Mouse (Mus musculus): ENCODE data around the gene Ints13. TPM values are rescaled to one million over a fixed set of nuclear protein-coding genes. Genes with fewer than 3 reads are reported as not detected.

Ints13 gene
- total and polyA plus RNA-seq, 2 experiments from 2014 or later, result 23.8 to 40.7 TPM

- no peaks in the 10 kb centered on the region for H3K4me1 ChIP-seq (ENCODE audit: insufficient read depth)
- no peak overlapping the region for H3K27ac ChIP-seq (ENCODE audit: low read depth, low read length)
- H3K9me3 ChIP-seq (ENCODE audit: low read length), result no peaks in the 10 kb centered on the region
- H3K4me2 ChIP-seq (ENCODE audit: low read depth), result no peak overlapping the region
- no peaks in the 10 kb centered on the region for H3K36me3 ChIP-seq (ENCODE audit: insufficient read depth)
- no peak for DNase-seq
- H3K4me3 ChIP-seq (ENCODE audit: low read depth, low read length), result no peak overlapping the region
- no peak for ATAC-seq
- 57% methylated on average over 5 of the region's 5 CpGs for WGBS
- no peak overlapping the region for H3K9ac ChIP-seq
- H3K27me3 ChIP-seq (ENCODE audit: insufficient read depth, low read length), result no peaks in the 10 kb centered on the region
- TF ChIP-seq CTCF (IDR thresholded peaks at IDR 0.05; ENCODE audit: low read depth), result no peak
Observed at GRCm38 (mm10) chr6:146513899-146514298, 63.7 kb downstream of the Ints13 start.

- H3K9me3 ChIP-seq (ENCODE audit: low read length), result no peaks in the 10 kb centered on the region
- TF ChIP-seq CTCF (IDR thresholded peaks at IDR 0.05; ENCODE audit: low read depth), result no peak
Observed at GRCm38 (mm10) chr6:146513384-146513783, 64.3 kb downstream of the Ints13 start.

GRCm38 (mm10) chr6:146511511-146511910 is 66.1 kb downstream of the Ints13 start:
- no peak overlapping the region for H3K4me2 ChIP-seq (ENCODE audit: low read depth)
- no peak overlapping the region for H3K4me3 ChIP-seq (ENCODE audit: low read depth, low read length)
- WGBS, result 85% methylated on average over 8 of the region's 8 CpGs
- no peak overlapping the region for H3K27ac ChIP-seq (ENCODE audit: low read depth, low read length)
- no peaks in the 10 kb centered on the region for H3K9me3 ChIP-seq (ENCODE audit: low read length)
- ATAC-seq (no peak), DNase-seq (no peak)
- H3K4me1 ChIP-seq (ENCODE audit: insufficient read depth), result no peaks in the 10 kb centered on the region
- no peaks in the 10 kb centered on the region for H3K36me3 ChIP-seq (ENCODE audit: insufficient read depth)
- no peaks in the 10 kb centered on the region for H3K27me3 ChIP-seq (ENCODE audit: insufficient read depth, low read length)
- no peak overlapping the region for H3K9ac ChIP-seq
- no peak for TF ChIP-seq CTCF (IDR thresholded peaks at IDR 0.05; ENCODE audit: low read depth)

More at GRCm38 (mm10) chr6:146513384-146513783, 64.3 kb downstream of the Ints13 start:
- Histone ChIP-seq H3K4me2 (ENCODE audit: low read depth) (no peak overlapping the region), H3K27me3 (ENCODE audit: insufficient read depth, low read length) (no peaks in the 10 kb centered on the region), H3K9ac (no peak overlapping the region), H3K4me1 (ENCODE audit: insufficient read depth) (no peaks in the 10 kb centered on the region), H3K4me3 (ENCODE audit: low read depth, low read length) (no peak overlapping the region), H3K36me3 (ENCODE audit: insufficient read depth) (no peaks in the 10 kb centered on the region), H3K27ac (ENCODE audit: low read depth, low read length) (no peak overlapping the region)
- ATAC-seq, result no peak
- 87% methylated on average over 8 of the region's 8 CpGs for whole genome bisulfite sequencing
- DNase-seq, result no peak

- no peak overlapping the region for H3K9ac ChIP-seq
- H3K27ac ChIP-seq (ENCODE audit: low read depth, low read length), result no peak overlapping the region
- DNase-seq (no peak), ATAC-seq (no peak)
- WGBS, result 81% methylated on average over 2 of the region's 2 CpGs
- no peaks in the 10 kb centered on the region for H3K4me1 ChIP-seq (ENCODE audit: insufficient read depth)
- H3K4me2 ChIP-seq (ENCODE audit: low read depth), result no peak overlapping the region
- no peaks in the 10 kb centered on the region for H3K27me3 ChIP-seq (ENCODE audit: insufficient read depth, low read length)
- no peak overlapping the region for H3K4me3 ChIP-seq (ENCODE audit: low read depth, low read length)
- no peaks in the 10 kb centered on the region for H3K36me3 ChIP-seq (ENCODE audit: insufficient read depth)
- no peaks in the 10 kb centered on the region for H3K9me3 ChIP-seq (ENCODE audit: low read length)
- TF ChIP-seq CTCF (IDR thresholded peaks at IDR 0.05; ENCODE audit: low read depth), result no peak
Observed at GRCm38 (mm10) chr6:146509891-146510290, 67.7 kb downstream of the Ints13 start.

GRCm38 (mm10) chr6:146504459-146504858 is 73.2 kb downstream of the Ints13 start:
- 0 out of 2 replicates have a peak, but pooled peaks cover 6% of the 10 kb centered on the region for H3K4me1 ChIP-seq (ENCODE audit: insufficient read depth)
- H3K9me3 ChIP-seq (ENCODE audit: low read length), result no peaks in the 10 kb centered on the region
- DNase-seq, result no peak
- H3K4me2 ChIP-seq (ENCODE audit: low read depth), result no peak overlapping the region
- WGBS, result 86% methylated on average over 2 of the region's 2 CpGs
- H3K27me3 ChIP-seq (ENCODE audit: insufficient read depth, low read length), result peaks cover 8% of the 10 kb centered on the region; the same call in 1 of the 2 replicates
- TF ChIP-seq CTCF (IDR thresholded peaks at IDR 0.05; ENCODE audit: low read depth), result no peak
- no peak overlapping the region for H3K4me3 ChIP-seq (ENCODE audit: low read depth, low read length)
- H3K9ac ChIP-seq, result no peak overlapping the region
- H3K27ac ChIP-seq (ENCODE audit: low read depth, low read length), result no peak overlapping the region
- ATAC-seq, result no peak
- no peaks in the 10 kb centered on the region for H3K36me3 ChIP-seq (ENCODE audit: insufficient read depth)

- H3K4me3 ChIP-seq (ENCODE audit: low read depth, low read length), result peak overlapping the region; percentile 51
- peaks cover 8% of the 10 kb centered on the region; the same call in 1 of the 2 replicates for H3K27me3 ChIP-seq (ENCODE audit: insufficient read depth, low read length)
- no peak for DNase-seq
- H3K4me2 ChIP-seq (ENCODE audit: low read depth), result peak overlapping the region; percentile 99
- no peak for TF ChIP-seq CTCF (IDR thresholded peaks at IDR 0.05; ENCODE audit: low read depth)
- 60% methylated on average over 3 of the region's 3 CpGs for WGBS
- H3K9me3 ChIP-seq (ENCODE audit: low read length), result no peaks in the 10 kb centered on the region
- no peak overlapping the region for H3K9ac ChIP-seq
- no peaks in the 10 kb centered on the region for H3K36me3 ChIP-seq (ENCODE audit: insufficient read depth)
- H3K4me1 ChIP-seq (ENCODE audit: insufficient read depth), result 0 out of 2 replicates have a peak, but pooled peaks cover 6% of the 10 kb centered on the region
- no peak for ATAC-seq
- no peak overlapping the region for H3K27ac ChIP-seq (ENCODE audit: low read depth, low read length)
Observed at GRCm38 (mm10) chr6:146502856-146503255, 74.8 kb downstream of the Ints13 start.

GRCm38 (mm10) chr6:146501866-146502804 is 75.5 kb downstream of the Ints13 start, which contains the start of gene Itpr2:
Itpr2 (minus strand) TSS chr6:146502223.
- Histone ChIP-seq H3K27ac (ENCODE audit: low read depth, low read length) (peak within 1 kb of the TSS; percentile 62), H3K4me2 (ENCODE audit: low read depth) (peak within 1 kb of the TSS; percentile 99), H3K4me3 (ENCODE audit: low read depth, low read length) (peak within 1 kb of the TSS; percentile 51), H3K27me3 (ENCODE audit: insufficient read depth, low read length) (peaks cover 8% of the 10 kb centered on the region; the same call in 1 of the 2 replicates), H3K4me1 (ENCODE audit: insufficient read depth) (0 out of 2 replicates have a peak, but pooled peaks cover 6% of the 10 kb centered on the region), H3K9me3 (ENCODE audit: low read length) (no peaks in the 10 kb centered on the region), H3K36me3 (ENCODE audit: insufficient read depth) (no peaks in the 10 kb centered on the region), H3K9ac (peak within 1 kb of the TSS; percentile 43)
- WGBS, result under 1% methylated on average over 64 of the region's 70 CpGs
- TF ChIP-seq CTCF (IDR thresholded peaks at IDR 0.05; ENCODE audit: low read depth), result no peak
- ATAC-seq (peak; percentile 93), DNase-seq (peak; percentile 50)
